Mouse (Mus musculus) pancreas, adult 10 weeks (tissue): ENCODE data around the gene Spint3. TPM values are rescaled to one million over a fixed set of nuclear protein-coding genes. Genes with fewer than 3 reads are reported as not detected.

Source experiments
- polyA plus RNA-seq: library from polyadenylated mRNA; stranded (reverse); fragments of 350-450 nt; fragmentation: Illumina TruSeq; extraction: RNeasy Lipid Tissue Mini Kit (QIAGEN cat#74804); gene quantifications from one replicate; pipeline ENCODE4 v1.2.3, GENCODE M21; 2015; ENCODE audit warnings: low read depth, low replicate concordance; ENCODE audit not compliant: insufficient read depth

The Spint3 gene
- not detected for polyA plus RNA-seq

GRCm38 (mm10) chr2:164573359-164573758, at the start of gene Spint3:
TSS of gene Spint3 (minus strand) at chr2:164573459.

DNA sequence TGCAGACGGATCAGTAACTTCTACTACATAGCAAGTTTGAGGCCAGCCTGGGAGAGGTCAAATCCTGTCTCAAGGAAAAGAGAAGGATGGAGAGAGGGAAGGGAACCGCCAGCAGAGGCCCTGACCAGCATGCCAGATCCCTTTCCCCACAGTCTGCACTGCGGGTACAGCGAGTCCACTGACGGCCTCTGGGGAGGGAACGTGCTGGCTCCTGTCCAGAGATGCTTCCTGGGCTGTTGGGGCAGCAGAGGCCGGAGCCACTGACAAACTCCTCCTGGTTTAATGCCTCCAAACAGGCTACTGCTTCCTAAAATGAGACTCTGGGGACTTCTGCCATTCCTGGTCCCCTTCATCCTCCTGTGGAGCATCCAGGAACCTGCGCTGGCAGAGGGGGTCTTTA, 40.2 kb upstream of the Spint3 start, which contains the start of the genes Wfdc6b and Wfdc8:
Wfdc6b (plus strand) TSS at position 52 of the 400 bp plus-strand sequence.
Wfdc8 (minus strand) TSS at position 156 of the 400 bp plus-strand sequence.

DNA sequence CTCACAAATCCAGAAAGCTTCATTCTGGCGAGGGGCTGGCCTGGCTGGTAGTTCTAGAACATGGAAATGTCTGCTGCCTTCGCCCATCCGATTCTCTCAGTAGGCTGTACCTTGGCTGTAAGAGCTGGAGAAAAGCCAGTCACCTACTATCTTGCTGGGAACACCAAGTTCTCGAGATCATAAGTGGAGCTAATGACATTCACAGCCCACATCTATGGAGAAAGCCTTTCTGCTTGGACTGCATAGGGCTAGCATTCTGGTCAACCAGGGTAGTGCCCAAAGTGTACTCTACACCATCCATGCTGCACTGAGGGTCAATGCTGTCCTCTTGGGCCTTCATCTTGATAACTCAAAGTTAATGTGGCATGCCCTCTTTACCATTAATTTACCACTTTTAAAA, 20.2 kb upstream of the Spint3 start, which contains the start of gene Eppin:
Eppin (minus strand) TSS at position 101 of the 400 bp plus-strand sequence.

DNA sequence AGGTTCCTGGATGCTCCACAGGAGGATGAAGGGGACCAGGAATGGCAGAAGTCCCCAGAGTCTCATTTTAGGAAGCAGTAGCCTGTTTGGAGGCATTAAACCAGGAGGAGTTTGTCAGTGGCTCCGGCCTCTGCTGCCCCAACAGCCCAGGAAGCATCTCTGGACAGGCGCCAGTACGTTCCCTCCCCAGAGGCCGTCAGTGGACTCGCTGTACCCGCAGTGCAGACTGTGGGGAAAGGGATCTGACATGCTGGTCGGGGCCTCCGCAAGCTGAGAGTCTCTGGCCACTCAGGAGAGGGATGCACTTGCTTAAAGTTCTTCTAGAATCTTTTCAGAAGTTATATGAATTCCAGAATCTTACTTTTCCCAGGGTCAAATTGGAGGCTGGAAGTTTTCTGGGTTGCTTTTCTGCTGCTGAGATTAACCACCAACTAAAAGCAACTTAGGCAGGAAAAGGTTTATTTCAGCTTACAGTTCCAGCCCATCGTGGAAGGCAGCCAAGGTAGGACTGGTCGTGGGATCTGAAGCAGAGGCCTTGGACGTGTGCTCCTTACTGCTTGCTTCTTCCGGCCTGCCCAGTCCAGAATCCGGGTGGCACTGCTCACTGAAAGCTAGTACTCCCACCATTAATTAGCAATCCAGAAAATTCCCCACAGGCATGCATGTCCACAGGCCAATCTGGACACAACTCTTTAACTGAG, 11.9 kb upstream of the Spint3 start, which contains the start of gene Wfdc6a:
Wfdc6a (minus strand) TSS at position 423 of the 701 bp plus-strand sequence.

GRCm38 (mm10) chr2:164562391-164563188, 10.7 kb downstream of the Spint3 start, which contains the start of gene Wfdc2:
TSS of gene Wfdc2 (plus strand) at chr2:164562413.

Other genes with a start within 250 kb of the Spint3 start
- gene Svs5, start 240.7 kb downstream of the Spint3 start, polyA plus RNA-seq: not detected
- gene Slpi, start 184.4 kb downstream of the Spint3 start, polyA plus RNA-seq: 146 TPM
- gene Rbpjl, start 170.3 kb downstream of the Spint3 start, polyA plus RNA-seq: 571 TPM
- 9.7 TPM for gene Matn4, start 168.3 kb downstream of the Spint3 start, polyA plus RNA-seq
- gene Sdc4, start 129.6 kb downstream of the Spint3 start, polyA plus RNA-seq: 22.0 TPM
- gene Sys1, start 116.5 kb downstream of the Spint3 start, polyA plus RNA-seq: 11.8 TPM
- gene Gm20458, start 112.5 kb downstream of the Spint3 start, polyA plus RNA-seq: not detected
- gene Trp53tg5, start 99.7 kb downstream of the Spint3 start, polyA plus RNA-seq: not detected
- 8.1 TPM for gene Dbndd2, start 87.4 kb downstream of the Spint3 start, polyA plus RNA-seq
- 10.4 TPM for gene Pigt, start 75.9 kb downstream of the Spint3 start, polyA plus RNA-seq
- 8.5 TPM for gene Wfdc2, start 11.0 kb downstream of the Spint3 start, polyA plus RNA-seq
- not detected for gene Wfdc6a, start 12.0 kb upstream of the Spint3 start, polyA plus RNA-seq
- gene Eppin, start 20.1 kb upstream of the Spint3 start, polyA plus RNA-seq: not detected
- not detected for gene Wfdc6b, start 40.1 kb upstream of the Spint3 start, polyA plus RNA-seq
- not detected for gene Wfdc8, start 40.2 kb upstream of the Spint3 start, polyA plus RNA-seq
- 1.0 TPM for gene Wfdc16, start 65.3 kb upstream of the Spint3 start, polyA plus RNA-seq
- not detected for gene Wfdc10, start 82.6 kb upstream of the Spint3 start, polyA plus RNA-seq
- not detected for gene Wfdc9, start 83.1 kb upstream of the Spint3 start, polyA plus RNA-seq
- gene Wfdc11, start 100.6 kb upstream of the Spint3 start, polyA plus RNA-seq: not detected
- not detected for gene Wfdc13, start 111.6 kb upstream of the Spint3 start, polyA plus RNA-seq
- not detected for gene Spint4, start 125.0 kb upstream of the Spint3 start, polyA plus RNA-seq
- not detected for gene Spint5, start 141.8 kb upstream of the Spint3 start, polyA plus RNA-seq
- 2.3 TPM for gene Wfdc3, start 172.5 kb upstream of the Spint3 start, polyA plus RNA-seq
- 6.2 TPM for gene Dnttip1, start 172.5 kb upstream of the Spint3 start, polyA plus RNA-seq
- not detected for gene Ube2c, start 196.4 kb upstream of the Spint3 start, polyA plus RNA-seq
- gene Tnnc2, start 206.5 kb upstream of the Spint3 start, polyA plus RNA-seq: not detected
- gene Snx21, start 212.4 kb upstream of the Spint3 start, polyA plus RNA-seq: 7.6 TPM
- 3.7 TPM for gene Acot8, start 231.4 kb upstream of the Spint3 start, polyA plus RNA-seq
- 1.3 TPM for gene Zswim3, start 231.6 kb upstream of the Spint3 start, polyA plus RNA-seq
- 2.2 TPM for gene Zswim1, start 249.2 kb upstream of the Spint3 start, polyA plus RNA-seq